Comparison of ENCODE assay signal across 8 mouse cellular contexts in the genomic region with DNA sequence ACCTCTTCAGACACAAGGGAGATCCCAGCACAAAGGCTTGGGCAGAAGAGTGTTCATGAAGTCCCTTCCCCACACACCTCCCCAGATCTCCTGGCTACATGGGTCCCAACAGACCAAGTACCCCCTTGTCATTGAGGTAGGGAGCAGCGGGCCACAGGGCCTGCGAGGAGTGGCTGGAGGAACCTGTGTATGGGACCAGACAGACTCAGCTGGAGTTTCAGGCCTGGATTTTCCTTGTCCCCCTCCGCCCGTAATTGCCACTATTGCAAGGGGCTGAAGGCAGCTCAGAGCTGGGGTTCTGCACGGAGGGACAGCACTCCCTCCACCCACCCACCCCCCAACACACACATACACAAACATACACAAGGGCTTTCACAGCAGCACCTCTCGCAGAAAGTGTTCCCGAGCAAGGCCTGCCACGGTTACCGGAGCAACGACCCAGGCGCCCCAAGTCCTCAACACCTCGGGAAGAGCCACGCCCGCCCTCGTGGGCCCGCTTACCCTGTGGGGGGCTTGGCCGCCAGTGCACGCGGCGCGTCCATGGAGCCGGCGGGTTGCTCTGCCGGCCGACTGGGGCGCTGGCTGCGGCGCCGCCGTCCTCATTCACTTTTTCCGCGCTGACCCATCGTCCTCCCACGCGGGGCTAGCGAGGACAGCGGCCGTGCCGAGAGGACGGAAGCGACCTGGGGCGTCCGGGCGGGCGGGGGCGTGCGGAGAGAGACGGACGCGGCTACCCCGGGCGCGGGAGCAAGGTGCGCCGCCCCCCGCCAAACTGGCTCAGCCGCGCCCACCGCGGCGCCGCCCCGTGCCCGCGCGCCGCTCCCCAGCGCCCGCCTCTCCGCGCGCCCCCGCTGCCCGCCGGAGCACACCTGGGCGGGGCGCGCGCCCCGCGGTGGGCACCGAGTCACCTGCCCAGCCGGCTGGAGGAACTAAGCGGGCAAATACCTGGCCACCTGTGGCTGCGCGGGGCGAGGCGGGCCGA. TPM values are rescaled to one million over a fixed set of nuclear protein-coding genes. Genes with fewer than 3 reads are reported as not detected.
DNase-seq lines count a peak whose midpoint lies in the region; ATAC-seq and TF ChIP-seq lines count a peak whose summit lies in the region.

A gene (minus strand): TSS at position 780 of the 982 bp plus-strand sequence.

- peak within 1 kb of the TSS; percentile 95 for H3K4me2 ChIP-seq in forebrain, embryonic 11.5 days (ENCODE audit: low read depth, low read length, severe bottlenecking)

- H3K27ac ChIP-seq in forebrain, embryonic 11.5 days (ENCODE audit: low read depth, low read length): no peak within 1 kb of the TSS
- H3K27ac ChIP-seq in hindbrain, embryonic 10.5 days: peak within 1 kb of the TSS; percentile 83
- no peak within 1 kb of the TSS for H3K27ac ChIP-seq in testis, adult 2 months (ENCODE audit: control insufficient read depth, insufficient read depth, low read depth, low read length)

- peaks cover 6% of the 10 kb centered on the region for H3K27me3 ChIP-seq in forebrain, embryonic 11.5 days (ENCODE audit: control insufficient read depth, insufficient read depth, low read length)
- peaks cover 43% of the 10 kb centered on the region for H3K27me3 ChIP-seq in hindbrain, embryonic 10.5 days (ENCODE audit: insufficient read depth, poor library complexity, severe bottlenecking)
- H3K27me3 ChIP-seq in testis, adult 2 months (ENCODE audit: control insufficient read depth, insufficient read depth, low read length): no peaks in the 10 kb centered on the region

- no peaks in the 10 kb centered on the region for H3K36me3 ChIP-seq in forebrain, embryonic 11.5 days (ENCODE audit: control insufficient read depth, insufficient read depth, low read length)
- no peaks in the 10 kb centered on the region for H3K36me3 ChIP-seq in hindbrain, embryonic 10.5 days
- no peaks in the 10 kb centered on the region for H3K36me3 ChIP-seq in testis, adult 2 months (ENCODE audit: control insufficient read depth, insufficient read depth, low read length)

- peak within 1 kb of the TSS; percentile 64 for H3K4me3 ChIP-seq in forebrain, embryonic 11.5 days (ENCODE audit: low read depth, low read length)
- H3K4me3 ChIP-seq in hindbrain, embryonic 10.5 days: peak within 1 kb of the TSS; percentile 74
- H3K4me3 ChIP-seq in testis, adult 2 months (ENCODE audit: control insufficient read depth, low read depth, low read length): peak within 1 kb of the TSS; percentile 76

- intact Hi-C loops in left cerebral cortex, postnatal 10 days (cut with DNase I): loop anchor here (10.0 kb wide), 1 partner anchor 70 kb away; no protein-coding TSS in a partner anchor

- TF ChIP-seq CTCF in testis, adult 2 months (IDR thresholded peaks at IDR 0.05; ENCODE audit: control insufficient read depth, insufficient read depth, insufficient replicate concordance, low read depth, low read length): no peak

- no peak for TF ChIP-seq POLR2A in testis, adult 2 months (IDR thresholded peaks at IDR 0.05; ENCODE audit: control insufficient read depth, low read depth, low read length)

- ATAC-seq in forebrain, embryonic 11.5 days (replicated peaks; ENCODE audit: low FRiP score): peak; percentile 65

- no peaks in the 10 kb centered on the region; the same call in 1 of the 2 replicates for H3K4me1 ChIP-seq in forebrain, embryonic 11.5 days (replicated peaks; ENCODE audit: control insufficient read depth, insufficient read depth, low read length)
- H3K4me1 ChIP-seq in hindbrain, embryonic 10.5 days (replicated peaks): peaks cover 15% of the 10 kb centered on the region
- H3K4me1 ChIP-seq in testis, adult 2 months (ENCODE audit: control insufficient read depth, insufficient read depth, low read length): peaks cover 8% of the 10 kb centered on the region

- 1% methylated on average over 69 of the region's 89 CpGs for WGBS in forebrain, embryonic 11.5 days
- WGBS in hindbrain, embryonic 10.5 days: under 1% methylated on average over 86 of the region's 89 CpGs

- H3K9me3 ChIP-seq in forebrain, embryonic 11.5 days (ENCODE audit: control insufficient read depth, low read length): no peaks in the 10 kb centered on the region
- H3K9me3 ChIP-seq in hindbrain, embryonic 10.5 days: no peaks in the 10 kb centered on the region

- peak; percentile 37 for DNase-seq in right cerebral cortex, adult 18-20 months
- no peak for DNase-seq in right cerebral cortex, postnatal 36 days (ENCODE audit: low spot score in 2 of 2)
- DNase-seq in forebrain, embryonic 11.5 days (ENCODE audit: low spot score): peak; percentile 73
- peak; percentile 40 for DNase-seq in hindbrain, embryonic 10.5 days (ENCODE audit: low spot score)
- peak in 1 of 2 experiments; percentile 68 for DNase-seq in left cerebral cortex, postnatal 10 days (ENCODE audit: extremely low spot score in 1 of 2, low spot score in 2 of 2)
- peak; percentile 27 for DNase-seq in mesoderm, embryonic 11.5 days (ENCODE audit: low read depth, low spot score)
- DNase-seq in cerebellum, adult 11 months: no peak

- peak within 1 kb of the TSS; percentile 64 for H3K9ac ChIP-seq in forebrain, embryonic 11.5 days (ENCODE audit: low read length)

RNA-seq across cellular contexts. Expression of the gene that starts here (rescaled TPM):
- 3.0 and 3.6 TPM in 2 replicates for polyA plus RNA-seq in forebrain, embryonic 11.5 days (2014; fragmentation: Nextera tagmentation; extraction: Ambion mirVana)
- 2.0 and 2.3 TPM in 2 replicates for polyA plus RNA-seq in hindbrain, embryonic 10.5 days (2016; fragmentation: Nextera tagmentation; extraction: Ambion mirVana)
- total RNA-seq in left cerebral cortex, postnatal 10 days (2021): 10 to 100 TPM; 46.0 to 50.0 TPM
- 1.2 and 1.8 TPM in 2 replicates for polyA plus RNA-seq in testis, adult 2 months (2012; rRNA removed)

Comparison
In these comparisons a context has a peak if more than half of its experiments do, and no peak if none do; other contexts are left out.
1. DNase-seq: peak in right cerebral cortex, adult 18-20 months (single experiment), forebrain, embryonic 11.5 days (single experiment), hindbrain, embryonic 10.5 days (single experiment) and mesoderm, embryonic 11.5 days (single experiment); none in right cerebral cortex, postnatal 36 days (0 of 2) and cerebellum, adult 11 months (single experiment).
2. Peak in every context shown above with its lines, with median percentiles within 50 percentile points of each other: H3K4me3 ChIP-seq.